Mouse (Mus musculus): Measurements from ENCODE around the gene Tpgs1. TPM values are rescaled to one million over a fixed set of nuclear protein-coding genes. Genes with fewer than 3 reads are reported as not detected.

The Tpgs1 gene
- polyA plus RNA-seq, 1 experiment from 2014 or later: 107 TPM

- no peaks in the 10 kb centered on the region for H3K4me1 ChIP-seq (ENCODE audit: control insufficient read depth, insufficient read depth, low read length)
- 47% methylated on average over 3 of the region's 3 CpGs for WGBS
- H3K4me3 ChIP-seq (ENCODE audit: low read depth, low read length): no peak overlapping the region
- ATAC-seq: no peak
- H3K4me2 ChIP-seq (ENCODE audit: low read length): no peak overlapping the region
- H3K27ac ChIP-seq (ENCODE audit: low read length): no peak overlapping the region
- H3K36me3 ChIP-seq (ENCODE audit: control insufficient read depth, insufficient read depth, low read length): no peaks in the 10 kb centered on the region
- no peaks in the 10 kb centered on the region for H3K27me3 ChIP-seq (ENCODE audit: control insufficient read depth, insufficient read depth, low read depth, low read length)
- no peak overlapping the region for H3K9ac ChIP-seq (ENCODE audit: low read depth, low read length)
- no peaks in the 10 kb centered on the region for H3K9me3 ChIP-seq (replicated peaks; ENCODE audit: control insufficient read depth, low read length, poor library complexity, severe bottlenecking)
These were observed 7.3 kb upstream of the Tpgs1 start for GRCm38 (mm10) chr10:79661861-79662260.

GRCm38 (mm10) chr10:79664131-79664665 lies 5.0 kb upstream of the Tpgs1 start, which contains the start of gene Madcam1:
Gene Madcam1 (plus strand): TSS chr10:79664559.
- H3K27ac ChIP-seq (ENCODE audit: low read length): no peak within 1 kb of the TSS
- peak within 1 kb of the TSS; percentile 11; the same call in 1 of the 2 replicates for H3K9ac ChIP-seq (ENCODE audit: low read depth, low read length)
- H3K4me3 ChIP-seq (ENCODE audit: low read depth, low read length): no peak within 1 kb of the TSS
- no peaks in the 10 kb centered on the region for H3K36me3 ChIP-seq (ENCODE audit: control insufficient read depth, insufficient read depth, low read length)
- 10% methylated on average over 13 of the region's 13 CpGs for WGBS
- 0 out of 2 replicates have a peak within 1 kb of the TSS, but pooled peaks have one; percentile 7 for H3K4me2 ChIP-seq (ENCODE audit: low read length)
- H3K27me3 ChIP-seq (ENCODE audit: control insufficient read depth, insufficient read depth, low read depth, low read length): no peaks in the 10 kb centered on the region
- H3K4me1 ChIP-seq (ENCODE audit: control insufficient read depth, insufficient read depth, low read length): peaks cover 8% of the 10 kb centered on the region
- no peaks in the 10 kb centered on the region for H3K9me3 ChIP-seq (replicated peaks; ENCODE audit: control insufficient read depth, low read length, poor library complexity, severe bottlenecking)
- no peak for ATAC-seq

GRCm38 (mm10) chr10:79665051-79665450 lies 4.1 kb upstream of the Tpgs1 start:
- no peak overlapping the region for H3K27ac ChIP-seq (ENCODE audit: low read length)
- no peaks in the 10 kb centered on the region for H3K9me3 ChIP-seq (replicated peaks; ENCODE audit: control insufficient read depth, low read length, poor library complexity, severe bottlenecking)
- ATAC-seq: no peak
- H3K4me1 ChIP-seq (ENCODE audit: control insufficient read depth, insufficient read depth, low read length): peaks cover 8% of the 10 kb centered on the region
- H3K9ac ChIP-seq (ENCODE audit: low read depth, low read length): no peak overlapping the region
- H3K4me3 ChIP-seq (ENCODE audit: low read depth, low read length): no peak overlapping the region
- no peaks in the 10 kb centered on the region for H3K27me3 ChIP-seq (ENCODE audit: control insufficient read depth, insufficient read depth, low read depth, low read length)
- no peaks in the 10 kb centered on the region for H3K36me3 ChIP-seq (ENCODE audit: control insufficient read depth, insufficient read depth, low read length)
- H3K4me2 ChIP-seq (ENCODE audit: low read length): no peak overlapping the region
- WGBS: 81% methylated on average over 8 of the region's 8 CpGs

- ATAC-seq: no peak
- no peak overlapping the region for H3K4me3 ChIP-seq (ENCODE audit: low read depth, low read length)
- H3K9ac ChIP-seq (ENCODE audit: low read depth, low read length): no peak overlapping the region
- H3K4me1 ChIP-seq (ENCODE audit: control insufficient read depth, insufficient read depth, low read length): peaks cover 20% of the 10 kb centered on the region
- no peaks in the 10 kb centered on the region for H3K9me3 ChIP-seq (replicated peaks; ENCODE audit: control insufficient read depth, low read length, poor library complexity, severe bottlenecking)
- H3K36me3 ChIP-seq (ENCODE audit: control insufficient read depth, insufficient read depth, low read length): no peaks in the 10 kb centered on the region
- no peak overlapping the region for H3K4me2 ChIP-seq (ENCODE audit: low read length)
- H3K27me3 ChIP-seq (ENCODE audit: control insufficient read depth, insufficient read depth, low read depth, low read length): no peaks in the 10 kb centered on the region
- no peak overlapping the region for H3K27ac ChIP-seq (ENCODE audit: low read length)
- 71% methylated on average over 9 of the region's 9 CpGs for WGBS
These were observed 2.7 kb upstream of the Tpgs1 start for GRCm38 (mm10) chr10:79666493-79666892.

GRCm38 (mm10) chr10:79668076-79668475 lies 1.1 kb upstream of the Tpgs1 start:
- Histone ChIP-seq H3K9ac (ENCODE audit: low read depth, low read length) (peak overlapping the region; percentile 31; the same call in 1 of the 2 replicates), H3K4me3 (ENCODE audit: low read depth, low read length) (peak overlapping the region; percentile 90; the same call in 1 of the 2 replicates), H3K27ac (ENCODE audit: low read length) (peak overlapping the region; percentile 99), H3K9me3 (replicated peaks; ENCODE audit: control insufficient read depth, low read length, poor library complexity, severe bottlenecking) (no peaks in the 10 kb centered on the region), H3K36me3 (ENCODE audit: control insufficient read depth, insufficient read depth, low read length) (no peaks in the 10 kb centered on the region), H3K4me1 (ENCODE audit: control insufficient read depth, insufficient read depth, low read length) (peaks cover 20% of the 10 kb centered on the region), H3K27me3 (ENCODE audit: control insufficient read depth, insufficient read depth, low read depth, low read length) (no peaks in the 10 kb centered on the region), H3K4me2 (ENCODE audit: low read length) (peak overlapping the region; percentile 97)
- no peak for ATAC-seq
- 82% methylated on average over 5 of the region's 5 CpGs for WGBS

- Histone ChIP-seq H3K27ac (ENCODE audit: low read length) (peak overlapping the region; percentile 99), H3K9me3 (replicated peaks; ENCODE audit: control insufficient read depth, low read length, poor library complexity, severe bottlenecking) (no peaks in the 10 kb centered on the region), H3K4me3 (ENCODE audit: low read depth, low read length) (peak overlapping the region; percentile 90), H3K4me2 (ENCODE audit: low read length) (peak overlapping the region; percentile 97), H3K27me3 (ENCODE audit: control insufficient read depth, insufficient read depth, low read depth, low read length) (no peaks in the 10 kb centered on the region), H3K4me1 (ENCODE audit: control insufficient read depth, insufficient read depth, low read length) (peaks cover 20% of the 10 kb centered on the region), H3K9ac (ENCODE audit: low read depth, low read length) (peak overlapping the region; percentile 93), H3K36me3 (ENCODE audit: control insufficient read depth, insufficient read depth, low read length) (peaks cover 3% of the 10 kb centered on the region; the same call in 1 of the 2 replicates)
- peak; percentile 66 for ATAC-seq
- under 1% methylated on average over 47 of the region's 47 CpGs for WGBS
These were observed 448 bp downstream of the Tpgs1 start for GRCm38 (mm10) chr10:79669576-79670057.

- peaks cover 20% of the 10 kb centered on the region for H3K4me1 ChIP-seq (ENCODE audit: control insufficient read depth, insufficient read depth, low read length)
- no peaks in the 10 kb centered on the region for H3K27me3 ChIP-seq (ENCODE audit: control insufficient read depth, insufficient read depth, low read depth, low read length)
- 34% methylated on average over 15 of the region's 15 CpGs for WGBS
- peak overlapping the region; percentile 90 for H3K4me3 ChIP-seq (ENCODE audit: low read depth, low read length)
- peak overlapping the region; percentile 97 for H3K4me2 ChIP-seq (ENCODE audit: low read length)
- H3K36me3 ChIP-seq (ENCODE audit: control insufficient read depth, insufficient read depth, low read length): peaks cover 3% of the 10 kb centered on the region; the same call in 1 of the 2 replicates
- peak; percentile 18 for ATAC-seq
- no peaks in the 10 kb centered on the region for H3K9me3 ChIP-seq (replicated peaks; ENCODE audit: control insufficient read depth, low read length, poor library complexity, severe bottlenecking)
- H3K27ac ChIP-seq (ENCODE audit: low read length): peak overlapping the region; percentile 99
- H3K9ac ChIP-seq (ENCODE audit: low read depth, low read length): peak overlapping the region; percentile 93
These were observed 1.1 kb downstream of the Tpgs1 start for GRCm38 (mm10) chr10:79670071-79670888.

GRCm38 (mm10) chr10:79671396-79672087 lies 2.4 kb downstream of the Tpgs1 start:
- no peak overlapping the region for H3K4me3 ChIP-seq (ENCODE audit: low read depth, low read length)
- H3K4me2 ChIP-seq (ENCODE audit: low read length): no peak overlapping the region; the same call in 1 of the 2 replicates
- ATAC-seq: no peak
- no peaks in the 10 kb centered on the region for H3K27me3 ChIP-seq (ENCODE audit: control insufficient read depth, insufficient read depth, low read depth, low read length)
- H3K36me3 ChIP-seq (ENCODE audit: control insufficient read depth, insufficient read depth, low read length): peaks cover 7% of the 10 kb centered on the region
- H3K9me3 ChIP-seq (replicated peaks; ENCODE audit: control insufficient read depth, low read length, poor library complexity, severe bottlenecking): no peaks in the 10 kb centered on the region
- H3K27ac ChIP-seq (ENCODE audit: low read length): no peak overlapping the region
- H3K4me1 ChIP-seq (ENCODE audit: control insufficient read depth, insufficient read depth, low read length): peaks cover 20% of the 10 kb centered on the region
- no peak overlapping the region for H3K9ac ChIP-seq (ENCODE audit: low read depth, low read length)
- 72% methylated on average over 6 of the region's 6 CpGs for WGBS
